In genomic region chr2:151603630-151604029, GRCm38 (mm10) we compare ENCODE assay signal across 9 mouse cellular contexts. TPM values are rescaled to one million over a fixed set of nuclear protein-coding genes. Genes with fewer than 3 reads are reported as not detected.
A peak's percentile ranks its signal among the peaks of the same experiment; 100 is the strongest.
DNase-seq lines count a peak whose midpoint lies in the region; ATAC-seq and TF ChIP-seq lines count a peak whose summit lies in the region.
"Had no signal": no experiment of that assay in that cellular context is flagged by ENCODE, and none has a peak within 500 bp of the region (broad histone marks: within the 10 kb centered on the region; RNA-seq: fewer than 3 reads in every experiment).

No protein-coding gene starts in this region.

- no peak overlapping the region for H3K9ac ChIP-seq in forebrain, embryonic 15.5 days (replicated peaks)
- no peak overlapping the region for H3K9ac ChIP-seq in kidney, embryonic 16.5 days (replicated peaks; ENCODE audit: low read length)
- H3K9ac ChIP-seq in heart, adult 2 months (ENCODE audit: low read depth, low read length), result no peak overlapping the region
- H3K9ac ChIP-seq in intestine, embryonic 15.5 days, result no peak overlapping the region

- no peaks in the 10 kb centered on the region for H3K79me2 ChIP-seq in heart, adult 2 months (replicated peaks; ENCODE audit: control insufficient read depth, insufficient read depth, low read length)

- H3K4me1 ChIP-seq in forebrain, embryonic 15.5 days, result peaks cover 31% of the 10 kb centered on the region
- H3K4me1 ChIP-seq in kidney, embryonic 16.5 days (ENCODE audit: insufficient read depth, low read length), result peaks cover 3% of the 10 kb centered on the region; the same call in 1 of the 2 replicates
- no peaks in the 10 kb centered on the region for H3K4me1 ChIP-seq in heart, adult 2 months (ENCODE audit: control insufficient read depth, insufficient read depth, low read length)
- peaks cover 16% of the 10 kb centered on the region for H3K4me1 ChIP-seq in intestine, embryonic 15.5 days (replicated peaks)

- no peak for TF ChIP-seq EP300 in heart, adult 2 months (IDR thresholded peaks at IDR 0.05; ENCODE audit: insufficient read depth, low read depth, low read length)

- intact Hi-C loops in heart, adult 2 months (cut with DNase I), result no loop called here

- peak; percentile 29 for DNase-seq in right cerebral cortex, postnatal 14 days
- no peak for DNase-seq in right cerebral cortex, postnatal 25 days
- peak; percentile 14 for DNase-seq in lung, postnatal 14 days
- DNase-seq in heart, adult 2 months, result no peak

- 0 out of 2 replicates have a peak, but pooled peaks cover 3% of the 10 kb centered on the region for H3K36me3 ChIP-seq in forebrain, embryonic 15.5 days
- H3K36me3 ChIP-seq in kidney, embryonic 16.5 days (ENCODE audit: insufficient read depth, low read length), result no peaks in the 10 kb centered on the region
- no peaks in the 10 kb centered on the region for H3K36me3 ChIP-seq in heart, adult 2 months (ENCODE audit: control insufficient read depth, insufficient read depth, low read length)
- no peaks in the 10 kb centered on the region for H3K36me3 ChIP-seq in intestine, embryonic 15.5 days

- no peaks in the 10 kb centered on the region for H3K9me3 ChIP-seq in forebrain, embryonic 15.5 days
- H3K9me3 ChIP-seq in kidney, embryonic 16.5 days (ENCODE audit: low read length), result no peaks in the 10 kb centered on the region
- H3K9me3 ChIP-seq in intestine, embryonic 15.5 days, result no peaks in the 10 kb centered on the region

- H3K27me3 ChIP-seq in forebrain, embryonic 15.5 days, result no peaks in the 10 kb centered on the region
- no peaks in the 10 kb centered on the region for H3K27me3 ChIP-seq in kidney, embryonic 16.5 days (ENCODE audit: insufficient read depth, low read length)
- no peaks in the 10 kb centered on the region for H3K27me3 ChIP-seq in heart, adult 2 months (ENCODE audit: control insufficient read depth, insufficient read depth, low read length)
- H3K27me3 ChIP-seq in intestine, embryonic 15.5 days (replicated peaks), result no peaks in the 10 kb centered on the region

- no peak overlapping the region for H3K4me2 ChIP-seq in forebrain, embryonic 15.5 days (replicated peaks)
- no peak overlapping the region for H3K4me2 ChIP-seq in kidney, embryonic 16.5 days (replicated peaks; ENCODE audit: low read depth, low read length)
- no peak overlapping the region for H3K4me2 ChIP-seq in intestine, embryonic 15.5 days (replicated peaks)

- ATAC-seq in forebrain, embryonic 15.5 days (replicated peaks), result peak; percentile 62
- no peak for ATAC-seq in kidney, embryonic 16.5 days (ENCODE audit: low FRiP score, low TSS enrichment)
- no peak for ATAC-seq in intestine, embryonic 15.5 days
- ATAC-seq: intestine, embryonic 16.5 days had no signal

- no peak for TF ChIP-seq POLR2A in heart, adult 2 months (IDR thresholded peaks at IDR 0.05; ENCODE audit: insufficient read depth, low read depth, low read length)

- no peak overlapping the region for H3K4me3 ChIP-seq in forebrain, embryonic 15.5 days
- H3K4me3 ChIP-seq in kidney, embryonic 16.5 days (ENCODE audit: low read length), result no peak overlapping the region
- no peak overlapping the region for H3K4me3 ChIP-seq in heart, adult 2 months
- H3K4me3 ChIP-seq in intestine, embryonic 15.5 days (replicated peaks), result no peak overlapping the region

- TF ChIP-seq CTCF in heart, adult 2 months (IDR thresholded peaks at IDR 0.05), result no peak

- H3K27ac ChIP-seq in forebrain, embryonic 15.5 days (replicated peaks), result peak overlapping the region; percentile 15; the same call in 1 of the 2 replicates
- H3K27ac ChIP-seq in kidney, embryonic 16.5 days (ENCODE audit: low read length), result no peak overlapping the region
- H3K27ac ChIP-seq in heart, adult 2 months, result no peak overlapping the region
- no peak overlapping the region for H3K27ac ChIP-seq in intestine, embryonic 15.5 days
- H3K27ac ChIP-seq: macrophage had no signal

- 4% methylated on average over 4 of the region's 4 CpGs for WGBS in forebrain, embryonic 15.5 days
- 23% methylated on average over 4 of the region's 4 CpGs for WGBS in kidney, embryonic 16.5 days
- WGBS in heart, adult 2 months, result 46% methylated on average over 4 of the region's 4 CpGs
- 42% methylated on average over 4 of the region's 4 CpGs for WGBS in intestine, embryonic 15.5 days

RNA-seq across cellular contexts. Expression of gene Snph, which starts 28.8 kb away (rescaled TPM):
- polyA plus RNA-seq in forebrain, embryonic 15.5 days (2015; fragmentation: Nextera tagmentation; extraction: Ambion mirVana), result 10.0 and 11.2 TPM in 2 replicates
- polyA plus RNA-seq in kidney, embryonic 16.5 days (2015; fragmentation: Nextera tagmentation; extraction: Ambion mirVana), result 0.44 and 0.63 TPM in 2 replicates
- 1 to 10 TPM; 4.3 to 5.0 TPM for total RNA-seq in heart, adult 2 months (2021)
- polyA plus RNA-seq in heart, adult 2 months (2012; rRNA removed), result 0.09 and 0.21 TPM in 2 replicates
- polyA plus RNA-seq in intestine, embryonic 15.5 days (2015; fragmentation: Nextera tagmentation; extraction: Ambion mirVana), result 2.0 TPM in 2 replicates
- polyA plus RNA-seq: macrophage had no signal

RNA-seq across cellular contexts. Expression of gene Sdcbp2, which starts 31.2 kb away (rescaled TPM):
- polyA plus RNA-seq in forebrain, embryonic 15.5 days (2015; fragmentation: Nextera tagmentation; extraction: Ambion mirVana), result 0.52 and 0.64 TPM in 2 replicates
- 1.7 and 2.4 TPM in 2 replicates for polyA plus RNA-seq in kidney, embryonic 16.5 days (2015; fragmentation: Nextera tagmentation; extraction: Ambion mirVana)
- total RNA-seq in heart, adult 2 months (2021), result 1 to 10 TPM; 1.9 to 2.4 TPM
- polyA plus RNA-seq in heart, adult 2 months (2012; rRNA removed), result 2.2 TPM in 2 replicates
- polyA plus RNA-seq in intestine, embryonic 15.5 days (2015; fragmentation: Nextera tagmentation; extraction: Ambion mirVana), result 15.7 and 15.9 TPM in 2 replicates
- polyA plus RNA-seq: macrophage had no signal

Comparison
In these comparisons a context has a peak if more than half of its experiments do, and no peak if none do; other contexts are left out.
1. DNase-seq: peak in right cerebral cortex, postnatal 14 days (single experiment) and lung, postnatal 14 days (single experiment); none in right cerebral cortex, postnatal 25 days (single experiment) and heart, adult 2 months (0 of 2).